Mouse (Mus musculus) intestine, embryonic 15.5 days (tissue): Measurements from ENCODE around the gene Gpr156. TPM values are rescaled to one million over a fixed set of nuclear protein-coding genes. Genes with fewer than 3 reads are reported as not detected.
"Not testable (repeated sequence)": the region's sequence is repeated elsewhere in the genome, so short reads cannot be mapped to it uniquely, and the experiment has no call there.

ENCODE experiments used
- ATAC-seq: fragments of 200-750 bp; cut with Nextera tagmentation; 2 replicates; pipeline ENCODE4 v1.8.0; 2017; ENCODE audit warnings: moderate TSS enrichment, moderate library complexity
- H3K27ac ChIP-seq: fragments of 300-500 bp; sonication (generic); 2 replicates; pipeline ENCODE4 v1.5.1; 2015; ENCODE audit warnings: mild to moderate bottlenecking, inconsistent platforms
- H3K27me3 ChIP-seq: fragments of 300-500 bp; sonication (generic); replicated peaks from 2 replicates; pipeline ENCODE4 v1.6.1; 2015; ENCODE audit warnings: inconsistent platforms
- H3K36me3 ChIP-seq: fragments of 300-500 bp; sonication (generic); 2 replicates; pipeline ENCODE4 v1.6.1; 2015; ENCODE audit warnings: inconsistent platforms
- H3K4me1 ChIP-seq: fragments of 300-500 bp; sonication (generic); replicated peaks from 2 replicates; pipeline ENCODE4 v1.6.1; 2015; ENCODE audit warnings: inconsistent platforms
- H3K4me2 ChIP-seq: fragments of 300-500 bp; sonication (generic); replicated peaks from 2 replicates; pipeline ENCODE4 v1.6.1; 2015; ENCODE audit warnings: mild to moderate bottlenecking, inconsistent platforms
- H3K4me3 ChIP-seq: fragments of 300-500 bp; sonication (generic); replicated peaks from 2 replicates; pipeline ENCODE4 v1.5.1; 2015; ENCODE audit warnings: inconsistent platforms
- H3K9ac ChIP-seq: fragments of 300-500 bp; sonication (generic); 2 replicates; pipeline ENCODE4 v1.6.1; 2015; ENCODE audit warnings: inconsistent platforms
- H3K9me3 ChIP-seq: fragments of 300-500 bp; sonication (generic); 2 replicates; pipeline ENCODE4 v1.6.1; 2016; ENCODE audit warnings: inconsistent platforms
- WGBS: fragments of 180-500 bp; shearing (Covaris S2); methylation state at CpG from one replicate; pipeline ENCODE4 v1.1.7; 2015; 5-methylcytosine and 5-hydroxymethylcytosine counted together
- polyA plus RNA-seq: library from polyadenylated mRNA; unstranded; fragments of >200 nt; fragmentation: Nextera tagmentation; extraction: Ambion mirVana; gene quantifications from 2 replicates; pipeline ENCODE4 v1.2.1, GENCODE M21; 2015

Gpr156 gene
- polyA plus RNA-seq, 1 experiment from 2014 or later = 0.23 TPM

- Histone ChIP-seq H3K4me1 (peaks cover 7% of the 10 kb centered on the region; the same call in 1 of the 2 replicates), H3K27me3 (no peaks in the 10 kb centered on the region), H3K4me2 (no peak overlapping the region), H3K36me3 (no peaks in the 10 kb centered on the region), H3K9ac (no peak overlapping the region), H3K9me3 (no peaks in the 10 kb centered on the region), H3K27ac (no peak overlapping the region), H3K4me3 (no peak overlapping the region)
- no peak for ATAC-seq
Measured at GRCm38 (mm10) chr16:37951171-37951570, 34.9 kb downstream of the Gpr156 start.

DNA sequence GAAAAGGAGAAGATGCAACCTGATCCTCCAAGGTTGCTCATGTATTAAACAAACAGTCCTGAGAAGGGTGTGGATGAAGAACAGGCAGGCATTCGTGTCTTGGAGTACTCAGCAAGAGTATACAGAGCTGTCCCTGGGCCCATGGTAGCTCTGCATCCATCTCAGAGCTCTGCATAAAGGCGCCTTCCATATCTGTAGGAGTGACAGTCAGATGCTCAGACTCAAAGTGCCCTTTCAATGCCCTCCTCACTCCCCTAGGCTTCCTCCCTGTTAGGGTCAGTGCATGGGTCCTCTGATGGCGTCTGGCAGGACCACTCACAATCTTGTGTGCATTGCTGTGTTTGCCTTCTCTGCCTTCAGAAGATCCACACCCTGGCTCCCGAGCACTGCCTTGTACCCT, 36.9 kb downstream of the Gpr156 start:
- WGBS = 49% methylated on average over 4 of the region's 4 CpGs
- H3K27ac ChIP-seq = no peak overlapping the region
- H3K4me3 ChIP-seq = no peak overlapping the region
- ATAC-seq = no peak
- no peaks in the 10 kb centered on the region for H3K9me3 ChIP-seq
- no peak overlapping the region for H3K9ac ChIP-seq
- peaks cover 11% of the 10 kb centered on the region for H3K4me1 ChIP-seq
- H3K4me2 ChIP-seq = no peak overlapping the region
- no peaks in the 10 kb centered on the region for H3K27me3 ChIP-seq
- no peaks in the 10 kb centered on the region for H3K36me3 ChIP-seq

DNA sequence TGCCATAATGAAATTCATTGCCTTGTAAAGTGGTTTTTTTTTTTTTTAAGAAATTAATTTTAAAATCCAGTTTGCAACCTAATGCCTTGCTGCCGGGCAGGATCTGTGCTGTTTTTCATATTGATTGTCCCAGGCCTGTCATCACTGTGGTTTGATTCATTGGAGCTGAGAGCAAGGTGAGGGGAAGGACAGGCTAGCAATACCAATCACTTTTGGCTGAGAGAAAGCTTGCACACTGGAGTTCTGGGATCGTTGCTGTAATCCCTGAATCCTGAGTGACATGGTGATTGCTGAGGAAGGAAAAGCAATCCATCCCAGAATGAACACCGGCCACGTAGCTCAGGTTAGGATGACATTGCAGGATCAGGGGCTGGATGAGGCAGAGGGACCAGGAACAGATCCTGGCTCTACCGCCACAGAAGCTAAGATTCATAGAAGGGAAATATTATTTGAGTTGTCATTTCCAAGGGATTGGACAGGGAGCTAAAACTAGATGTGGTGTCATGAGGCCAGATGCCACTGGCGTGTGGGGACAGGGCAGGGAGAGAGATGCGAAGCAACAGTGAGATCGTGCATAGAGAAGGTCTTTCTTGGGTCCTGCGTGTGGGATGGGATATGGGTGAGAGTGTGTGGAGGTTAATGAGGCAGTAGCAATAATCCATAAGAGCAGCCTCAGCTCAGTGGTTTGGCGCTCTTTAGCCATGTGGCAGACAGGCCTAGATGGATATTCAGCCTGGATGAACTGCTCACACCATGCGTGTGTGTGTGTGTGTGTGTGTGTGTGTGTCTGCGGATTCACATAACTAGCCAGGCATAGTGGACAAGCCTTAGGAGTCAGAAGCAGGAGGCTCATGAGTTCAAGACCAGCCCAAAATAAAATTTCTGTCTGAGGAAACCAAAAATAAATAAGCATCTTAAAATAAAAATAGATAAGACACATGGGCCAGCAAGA, 38.0 kb downstream of the Gpr156 start:
- Histone ChIP-seq H3K4me2 (no peak overlapping the region), H3K27ac (no peak overlapping the region), H3K9me3 (no peaks in the 10 kb centered on the region), H3K4me3 (no peak overlapping the region), H3K36me3 (no peaks in the 10 kb centered on the region), H3K27me3 (no peaks in the 10 kb centered on the region), H3K9ac (no peak overlapping the region), H3K4me1 (peaks cover 11% of the 10 kb centered on the region)
- 80% methylated on average over 12 of the region's 12 CpGs for WGBS
- no peak for ATAC-seq

DNA sequence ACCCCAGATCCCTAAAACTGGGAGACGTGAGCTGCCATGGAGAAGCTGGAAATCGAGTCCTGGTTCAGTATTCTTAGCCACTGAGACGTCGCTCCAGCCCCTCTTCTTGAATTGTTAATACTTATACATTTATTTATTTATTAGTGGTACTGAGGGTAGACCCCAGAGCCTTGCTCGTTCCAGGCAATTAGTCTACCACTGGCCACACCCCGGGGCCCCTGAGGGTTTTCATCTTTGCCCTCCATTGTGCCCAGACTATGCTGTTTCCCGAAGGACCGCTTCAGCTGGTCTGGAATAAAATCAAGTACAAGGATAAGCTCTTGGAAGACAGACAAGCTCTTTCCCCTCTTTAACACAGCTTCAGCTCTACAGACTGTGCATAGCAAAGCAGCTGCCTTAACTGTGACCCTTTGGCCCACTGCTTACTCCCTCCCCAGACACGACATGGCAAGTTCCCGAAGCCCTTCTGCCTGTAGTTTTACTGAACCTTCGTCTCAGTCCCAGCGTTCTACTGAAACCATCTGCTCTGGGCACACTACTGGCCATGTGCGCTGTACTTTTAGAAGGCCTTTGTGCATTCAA, 39.1 kb downstream of the Gpr156 start:
- WGBS = 51% methylated on average over 13 of the region's 13 CpGs
- Histone ChIP-seq H3K9me3 (no peaks in the 10 kb centered on the region), H3K36me3 (no peaks in the 10 kb centered on the region), H3K27me3 (no peaks in the 10 kb centered on the region), H3K9ac (no peak overlapping the region), H3K4me1 (peaks cover 11% of the 10 kb centered on the region), H3K4me3 (no peak overlapping the region), H3K4me2 (no peak overlapping the region), H3K27ac (no peak overlapping the region)
- ATAC-seq = 0 out of 2 replicates have a peak, but pooled peaks have one; percentile 18

- Histone ChIP-seq H3K4me1 (peaks cover 11% of the 10 kb centered on the region), H3K4me3 (no peak overlapping the region), H3K9me3 (no peaks in the 10 kb centered on the region), H3K4me2 (peak overlapping the region; percentile 34; the same call in 1 of the 2 replicates), H3K27ac (0 out of 2 replicates have a peak overlapping the region, but pooled peaks have one; percentile 39), H3K36me3 (no peaks in the 10 kb centered on the region), H3K27me3 (no peaks in the 10 kb centered on the region), H3K9ac (no peak overlapping the region)
- WGBS = 67% methylated on average over 14 of the region's 14 CpGs
- peak; percentile 92 for ATAC-seq
Measured at GRCm38 (mm10) chr16:37956076-37956676, 39.9 kb downstream of the Gpr156 start.

DNA sequence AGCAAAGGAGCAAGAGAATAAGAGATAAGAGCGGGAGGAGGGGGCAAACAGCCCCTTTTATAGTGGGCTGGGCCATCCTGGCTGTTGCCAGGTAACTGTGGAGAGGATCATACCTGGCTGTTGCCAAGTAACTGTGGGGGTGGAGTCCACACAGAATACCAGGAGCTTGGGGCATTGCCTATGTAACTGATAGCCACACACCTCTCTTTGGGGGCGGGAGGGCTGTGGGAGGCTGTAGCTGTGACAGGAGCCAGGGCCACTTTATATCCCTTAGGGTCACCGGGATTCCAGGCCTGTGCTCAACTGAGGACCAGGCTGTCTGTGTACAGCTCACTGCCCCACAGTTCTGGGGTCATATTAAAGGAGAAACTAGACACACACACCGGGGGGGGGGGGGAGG, 40.5 kb downstream of the Gpr156 start:
- H3K4me3 ChIP-seq = no peak overlapping the region
- 32% methylated on average over 4 of the region's 4 CpGs for WGBS
- peak; percentile 74 for ATAC-seq

DNA sequence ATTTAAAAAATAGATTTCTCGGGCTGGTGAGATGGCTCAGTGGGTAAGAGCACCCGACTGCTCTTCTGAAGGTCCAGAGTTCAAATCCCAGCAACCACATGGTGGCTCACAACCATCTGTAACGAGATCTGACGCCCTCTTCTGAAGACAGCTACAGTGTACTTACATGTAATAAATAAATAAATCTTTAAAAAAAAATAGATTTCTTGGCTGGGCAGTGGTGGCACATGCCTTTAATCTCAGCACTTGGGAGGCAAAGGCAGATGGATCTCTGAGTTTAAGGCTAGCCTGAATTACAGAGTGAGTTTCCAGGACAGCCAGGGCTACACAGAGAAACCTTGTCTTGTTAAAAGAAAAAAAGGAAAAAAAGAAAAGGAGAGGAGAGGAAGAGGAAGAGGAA, 46.4 kb downstream of the Gpr156 start:
- not testable (repeated sequence) for H3K9ac ChIP-seq, H3K4me2 ChIP-seq, H3K9me3 ChIP-seq, H3K36me3 ChIP-seq, H3K27ac ChIP-seq, H3K27me3 ChIP-seq, H3K4me3 ChIP-seq, ATAC-seq
- H3K4me1 ChIP-seq = peaks cover 16% of the 10 kb centered on the region
- 86% methylated on average over 4 of the region's 4 CpGs for WGBS

More for the DNA sequence above, 40.5 kb downstream of the Gpr156 start:
- no peaks in the 10 kb centered on the region for H3K27me3 ChIP-seq
- no peaks in the 10 kb centered on the region for H3K9me3 ChIP-seq
- H3K27ac ChIP-seq = no peak overlapping the region
- peaks cover 11% of the 10 kb centered on the region for H3K4me1 ChIP-seq
- no peak overlapping the region for H3K9ac ChIP-seq
- H3K36me3 ChIP-seq = no peaks in the 10 kb centered on the region
- H3K4me2 ChIP-seq = peak overlapping the region; percentile 34; the same call in 1 of the 2 replicates

- WGBS = 11% methylated on average over 15 of the region's 15 CpGs
- Histone ChIP-seq H3K36me3 (no peaks in the 10 kb centered on the region), H3K9ac (0 out of 2 replicates have a peak overlapping the region, but pooled peaks have one; percentile 23), H3K4me3 (no peak overlapping the region), H3K4me2 (peak overlapping the region; percentile 51), H3K9me3 (no peaks in the 10 kb centered on the region), H3K27me3 (no peaks in the 10 kb centered on the region), H3K4me1 (peaks cover 16% of the 10 kb centered on the region), H3K27ac (peak overlapping the region; percentile 63)
- ATAC-seq = peak; percentile 72
Measured at GRCm38 (mm10) chr16:37963331-37964281, 47.3 kb downstream of the Gpr156 start.

GRCm38 (mm10) chr16:37964380-37965070, 48.2 kb downstream of the Gpr156 start:
- Histone ChIP-seq H3K4me3 (no peak overlapping the region), H3K27me3 (no peaks in the 10 kb centered on the region), H3K36me3 (no peaks in the 10 kb centered on the region), H3K4me2 (no peak overlapping the region), H3K9me3 (no peaks in the 10 kb centered on the region), H3K4me1 (peaks cover 16% of the 10 kb centered on the region), H3K9ac (no peak overlapping the region), H3K27ac (no peak overlapping the region)
- no peak for ATAC-seq
- 35% methylated on average over 4 of the region's 4 CpGs for WGBS

- Histone ChIP-seq H3K27ac (no peak overlapping the region), H3K4me2 (no peak overlapping the region), H3K9ac (no peak overlapping the region), H3K4me3 (no peak overlapping the region), H3K9me3 (no peaks in the 10 kb centered on the region), H3K4me1 (peaks cover 16% of the 10 kb centered on the region), H3K36me3 (no peaks in the 10 kb centered on the region), H3K27me3 (no peaks in the 10 kb centered on the region)
- ATAC-seq = no peak
- WGBS = 90% methylated on average over 7 of the region's 7 CpGs
Measured at GRCm38 (mm10) chr16:37966871-37967270, 50.6 kb downstream of the Gpr156 start.

- H3K9ac ChIP-seq = no peak overlapping the region
- H3K4me1 ChIP-seq = peaks cover 16% of the 10 kb centered on the region
- WGBS = 63% methylated on average over 2 of the region's 2 CpGs
- ATAC-seq = no peak
- H3K27ac ChIP-seq = no peak overlapping the region
- H3K4me2 ChIP-seq = no peak overlapping the region
- H3K4me3 ChIP-seq = no peak overlapping the region
- no peaks in the 10 kb centered on the region for H3K9me3 ChIP-seq
- no peaks in the 10 kb centered on the region for H3K27me3 ChIP-seq
- H3K36me3 ChIP-seq = no peaks in the 10 kb centered on the region
Measured at GRCm38 (mm10) chr16:37967415-37967814, 51.1 kb downstream of the Gpr156 start.
